Mouse (Mus musculus): Measurements from ENCODE around the gene Smco1.

DNA sequence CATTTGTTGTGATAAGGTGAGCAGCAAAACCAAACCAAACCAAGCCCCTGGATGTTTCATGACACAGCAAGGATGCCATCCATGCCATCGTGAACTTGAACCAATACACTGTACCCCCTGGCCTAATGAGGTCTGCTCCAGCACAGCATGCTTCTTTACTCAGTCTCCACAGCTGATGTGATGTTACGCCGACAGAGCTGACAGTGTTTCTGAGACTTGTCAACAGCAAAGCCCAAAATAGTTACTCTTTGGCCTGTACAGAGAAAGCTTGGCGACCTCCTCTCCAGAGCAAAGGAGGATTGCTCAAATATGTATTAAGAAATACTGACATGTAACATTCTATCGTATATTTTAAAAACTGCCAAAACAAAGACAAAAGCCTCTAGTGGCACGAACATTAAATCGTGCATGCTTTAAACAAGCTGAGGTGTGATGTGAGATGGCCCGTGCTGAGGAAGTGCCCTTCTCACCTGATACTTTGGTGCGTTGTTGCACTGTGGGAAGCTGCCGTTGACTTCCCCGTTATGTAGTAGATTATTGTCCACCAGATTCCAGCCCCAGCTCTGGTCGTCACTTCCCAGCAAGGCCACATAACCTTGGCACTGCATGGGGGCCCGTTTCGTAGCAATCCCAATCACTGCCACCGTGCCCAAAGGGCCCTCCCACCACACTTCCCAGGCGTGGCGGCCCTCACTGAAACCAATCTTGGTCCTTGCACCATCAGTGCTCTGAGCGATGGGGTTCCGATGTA lies 33.2 kb upstream of the Smco1 start:
- TF ChIP-seq CTCF (conservative IDR thresholded peaks at IDR 0.05; ENCODE audit: insufficient read depth, insufficient read length, low read depth, low read length) = no peak
- no peak for TF ChIP-seq POLR2A (IDR thresholded peaks at IDR 0.05; ENCODE audit: low read depth, low read length)

Data from kidney, adult 2 months (tissue).